Mouse (Mus musculus) lung, postnatal 0 days (tissue): ENCODE results near the gene Elk3.

Source experiments
- CTCF ChIP-seq: IDR thresholded peaks from 2 replicates; pipeline ENCODE4 v1.5.1; 2016; ENCODE audit warnings: antibody characterized with exemption, mild to moderate bottlenecking
- EP300 ChIP-seq: IDR thresholded peaks from 2 replicates; pipeline ENCODE4 v1.6.1; 2016; ENCODE audit warnings: antibody characterized with exemption, mild to moderate bottlenecking, control low read depth

GRCm38 (mm10) chr10:93247422-93247821 lies 63.5 kb downstream of the Elk3 start:
- TF ChIP-seq CTCF: no peak
- TF ChIP-seq EP300: no peak
